Mouse (Mus musculus) lung, embryonic 16.5 days (tissue): ENCODE measurements at regions not wholly inside any gene's neighbourhood (a gene's known extent, or its start where the extent isn't known, plus 50 kb on each side); places are given as distances from the start of the nearest gene placed in this dataset.
A peak's percentile ranks its signal among the peaks of the same experiment; 100 is the strongest.

ENCODE experiments used
- ATAC-seq: fragments of 200-750 bp; cut with Nextera tagmentation; 2 replicates; pipeline ENCODE4 v1.8.0; 2017; ENCODE audit warnings: low read depth, mild to moderate bottlenecking, moderate library complexity
- H3K27ac ChIP-seq: fragments of 300-500 bp; sonication (generic); 2 replicates; pipeline ENCODE4 v1.5.1; 2014; ENCODE audit warnings: mild to moderate bottlenecking, control low read depth, low read length
- H3K27me3 ChIP-seq: fragments of 300-500 bp; sonication (generic); 2 replicates; pipeline ENCODE4 v1.6.1; 2014; ENCODE audit warnings: low read depth, low read length, mixed read lengths; ENCODE audit not compliant: control insufficient read depth, insufficient read depth
- H3K36me3 ChIP-seq: fragments of 300-500 bp; sonication (generic); 2 replicates; pipeline ENCODE4 v1.6.1; 2014; ENCODE audit warnings: low read length; ENCODE audit not compliant: control insufficient read depth, insufficient read depth
- H3K4me1 ChIP-seq: fragments of 300-500 bp; sonication (generic); replicated peaks from 2 replicates; pipeline ENCODE4 v1.6.1; 2014; ENCODE audit warnings: low read length, mixed read lengths; ENCODE audit not compliant: control insufficient read depth, insufficient read depth
- H3K4me2 ChIP-seq: fragments of 300-500 bp; sonication (generic); 2 replicates; pipeline ENCODE4 v1.6.1; 2014; ENCODE audit warnings: low read depth, low read length, control low read depth
- H3K4me3 ChIP-seq: fragments of 300-500 bp; sonication (generic); 2 replicates; pipeline ENCODE4 v1.5.1; 2014; ENCODE audit warnings: mild to moderate bottlenecking, low read length, control low read depth
- H3K9ac ChIP-seq: fragments of 300-500 bp; sonication (generic); 2 replicates; pipeline ENCODE4 v1.6.1; 2014; ENCODE audit warnings: low read length, control low read depth
- H3K9me3 ChIP-seq: fragments of 300-500 bp; sonication (generic); 2 replicates; pipeline ENCODE4 v1.6.1; 2016; ENCODE audit warnings: low read length; ENCODE audit not compliant: control insufficient read depth
- WGBS: fragments of 180-500 bp; shearing (Covaris S2); extraction: QIAGEN DNeasy Blood & Tissue Kit; methylation state at CpG from one replicate; pipeline ENCODE4 v1.1.7; 2014; 5-methylcytosine and 5-hydroxymethylcytosine counted together

GRCm38 (mm10) chr2:101371834-101372493 is 252.6 kb upstream of the Rag2 start:
- Histone ChIP-seq H3K27me3 (no peaks in the 10 kb centered on the region), H3K36me3 (no peaks in the 10 kb centered on the region), H3K4me3 (no peak overlapping the region), H3K4me1 (no peaks in the 10 kb centered on the region), H3K27ac (no peak overlapping the region), H3K4me2 (no peak overlapping the region), H3K9me3 (no peaks in the 10 kb centered on the region), H3K9ac (no peak overlapping the region)
- 79% methylated on average over 7 of the region's 7 CpGs for WGBS
- ATAC-seq, result no peak

GRCm38 (mm10) chr2:101380595-101380994 is 243.9 kb upstream of the Rag2 start:
- no peaks in the 10 kb centered on the region for H3K9me3 ChIP-seq
- 67% methylated on average over 6 of the region's 6 CpGs for WGBS
- no peak for ATAC-seq
- H3K4me3 ChIP-seq, result no peak overlapping the region
- no peak overlapping the region for H3K4me2 ChIP-seq
- no peaks in the 10 kb centered on the region for H3K27me3 ChIP-seq
- no peak overlapping the region for H3K9ac ChIP-seq
- no peaks in the 10 kb centered on the region for H3K4me1 ChIP-seq
- no peak overlapping the region for H3K27ac ChIP-seq
- no peaks in the 10 kb centered on the region for H3K36me3 ChIP-seq

GRCm38 (mm10) chr2:101415002-101415401 is 209.5 kb upstream of the Rag2 start:
- no peak overlapping the region for H3K4me3 ChIP-seq

GRCm38 (mm10) chr2:101416702-101417101 is 207.8 kb upstream of the Rag2 start:
- Histone ChIP-seq H3K4me1 (no peaks in the 10 kb centered on the region), H3K9me3 (no peaks in the 10 kb centered on the region), H3K36me3 (no peaks in the 10 kb centered on the region), H3K4me3 (no peak overlapping the region), H3K9ac (no peak overlapping the region), H3K4me2 (no peak overlapping the region), H3K27me3 (no peaks in the 10 kb centered on the region), H3K27ac (no peak overlapping the region)
- ATAC-seq, result peak; percentile 89
- WGBS, result 33% methylated on average over 3 of the region's 3 CpGs

More at GRCm38 (mm10) chr2:101415002-101415401, 209.5 kb upstream of the Rag2 start:
- Histone ChIP-seq H3K27ac (no peak overlapping the region), H3K4me2 (no peak overlapping the region), H3K27me3 (no peaks in the 10 kb centered on the region), H3K9me3 (no peaks in the 10 kb centered on the region), H3K36me3 (no peaks in the 10 kb centered on the region), H3K9ac (no peak overlapping the region), H3K4me1 (no peaks in the 10 kb centered on the region)
- ATAC-seq, result no peak
- 73% methylated on average over 1 of the region's 1 CpGs for WGBS

- Histone ChIP-seq H3K4me1 (no peaks in the 10 kb centered on the region), H3K36me3 (no peaks in the 10 kb centered on the region), H3K27ac (no peak overlapping the region), H3K4me2 (no peak overlapping the region), H3K27me3 (no peaks in the 10 kb centered on the region), H3K9me3 (no peaks in the 10 kb centered on the region), H3K4me3 (no peak overlapping the region), H3K9ac (no peak overlapping the region)
- 68% methylated on average over 8 of the region's 8 CpGs for WGBS
- no peak for ATAC-seq
These were observed 191.2 kb upstream of the Rag2 start for GRCm38 (mm10) chr2:101433141-101433895.

GRCm38 (mm10) chr2:101440231-101440630 is 184.3 kb upstream of the Rag2 start:
- Histone ChIP-seq H3K4me1 (no peaks in the 10 kb centered on the region), H3K27ac (no peak overlapping the region), H3K4me2 (no peak overlapping the region), H3K9me3 (no peaks in the 10 kb centered on the region), H3K27me3 (no peaks in the 10 kb centered on the region), H3K4me3 (no peak overlapping the region), H3K9ac (no peak overlapping the region), H3K36me3 (no peaks in the 10 kb centered on the region)
- WGBS, result 36% methylated on average over 5 of the region's 5 CpGs
- no peak for ATAC-seq

- ATAC-seq, result no peak
- H3K9me3 ChIP-seq, result no peaks in the 10 kb centered on the region
- H3K9ac ChIP-seq, result no peak overlapping the region
- no peak overlapping the region for H3K4me2 ChIP-seq
- H3K4me3 ChIP-seq, result no peak overlapping the region
- 78% methylated on average over 5 of the region's 5 CpGs for WGBS
- H3K27me3 ChIP-seq, result no peaks in the 10 kb centered on the region
- no peak overlapping the region for H3K27ac ChIP-seq
- H3K36me3 ChIP-seq, result no peaks in the 10 kb centered on the region
- H3K4me1 ChIP-seq, result no peaks in the 10 kb centered on the region
These were observed 183.4 kb upstream of the Rag2 start for GRCm38 (mm10) chr2:101441081-101441630.

GRCm38 (mm10) chr2:101455591-101455990 is 168.9 kb upstream of the Rag2 start:
- ATAC-seq, result peak; percentile 71
- no peaks in the 10 kb centered on the region for H3K9me3 ChIP-seq
- 55% methylated on average over 5 of the region's 5 CpGs for WGBS
- H3K4me1 ChIP-seq, result no peaks in the 10 kb centered on the region
- H3K9ac ChIP-seq, result no peak overlapping the region
- no peak overlapping the region for H3K4me3 ChIP-seq
- H3K4me2 ChIP-seq, result no peak overlapping the region
- no peaks in the 10 kb centered on the region for H3K36me3 ChIP-seq
- H3K27ac ChIP-seq, result no peak overlapping the region
- no peaks in the 10 kb centered on the region for H3K27me3 ChIP-seq

- H3K9me3 ChIP-seq, result no peaks in the 10 kb centered on the region
- H3K9ac ChIP-seq, result no peak overlapping the region
- 86% methylated on average over 1 of the region's 1 CpGs for WGBS
- H3K27ac ChIP-seq, result no peak overlapping the region
- H3K27me3 ChIP-seq, result no peaks in the 10 kb centered on the region
- H3K36me3 ChIP-seq, result no peaks in the 10 kb centered on the region
- no peak overlapping the region for H3K4me2 ChIP-seq
- H3K4me1 ChIP-seq, result no peaks in the 10 kb centered on the region
- no peak for ATAC-seq
- no peak overlapping the region for H3K4me3 ChIP-seq
These were observed 165.6 kb upstream of the Rag2 start for GRCm38 (mm10) chr2:101458959-101459358.
